Mouse (Mus musculus) liver, adult 2 months (tissue): ENCODE data around the gene Sec14l3.

Experiments
- CTCF ChIP-seq: fragments of 200-500 bp; IDR thresholded peaks from 2 replicates; pipeline ENCODE4 v1.5.1; 2011; ENCODE audit warnings: low read depth, low read length, control low read depth
- POLR2A ChIP-seq: fragments of 200-500 bp; IDR thresholded peaks from 2 replicates; pipeline ENCODE4 v1.6.1; 2011; ENCODE audit warnings: low read length, control low read depth; ENCODE audit not compliant: insufficient read depth; ENCODE audit errors: extremely low read depth

DNA sequence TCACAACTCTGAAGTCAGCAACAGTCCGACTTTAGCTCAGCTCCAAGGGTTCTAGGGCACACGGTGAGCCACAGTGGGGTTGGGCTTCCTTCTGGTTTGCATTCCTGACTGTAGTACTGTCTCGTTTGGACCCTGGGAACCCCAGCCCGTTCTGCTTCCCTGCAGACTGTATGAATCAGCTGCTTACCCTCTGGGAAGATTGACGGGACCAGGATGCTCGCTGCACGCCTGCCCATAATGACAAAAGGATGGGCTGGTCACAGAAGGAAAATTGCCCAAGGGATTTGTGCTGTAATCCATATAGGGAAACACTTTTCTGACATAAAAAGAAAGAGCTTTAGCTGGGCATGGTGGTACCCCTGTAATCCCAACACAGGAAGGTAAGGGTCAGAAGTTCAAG lies 34.2 kb downstream of the Sec14l3 start:
- TF ChIP-seq CTCF: no peak
- no peak for TF ChIP-seq POLR2A
